Mouse (Mus musculus) gastrocnemius, adult 18-20 months (tissue): ENCODE data around the gene Rnf207. TPM values are rescaled to one million over a fixed set of nuclear protein-coding genes. Genes with fewer than 3 reads are reported as not detected.

Experiments
- DNase-seq: peaks from one replicate; pipeline ENCODE4 v3.0.0; 2021; ENCODE audit warnings: low spot score
- long read RNA-seq, 2 experiments: library from polyadenylated mRNA; stranded (forward); transcript quantifications; one replicate each; pipeline ENCODE4 v2.0.0; 2021
- total RNA-seq, 2 experiments: library from RNA; stranded (reverse); gene quantifications; 2 replicates each; pipeline ENCODE4 v1.2.3; 2021

Rnf207 gene
- total RNA-seq = not detected
- long read RNA-seq, experiment 1 = 0 reads
- long read RNA-seq, experiment 2, partial matches to known transcripts = 0 of 1 reads
- long read RNA-seq, experiment 2, other reads (novel, unspliced or antisense) = 1 of 1 reads

DNA sequence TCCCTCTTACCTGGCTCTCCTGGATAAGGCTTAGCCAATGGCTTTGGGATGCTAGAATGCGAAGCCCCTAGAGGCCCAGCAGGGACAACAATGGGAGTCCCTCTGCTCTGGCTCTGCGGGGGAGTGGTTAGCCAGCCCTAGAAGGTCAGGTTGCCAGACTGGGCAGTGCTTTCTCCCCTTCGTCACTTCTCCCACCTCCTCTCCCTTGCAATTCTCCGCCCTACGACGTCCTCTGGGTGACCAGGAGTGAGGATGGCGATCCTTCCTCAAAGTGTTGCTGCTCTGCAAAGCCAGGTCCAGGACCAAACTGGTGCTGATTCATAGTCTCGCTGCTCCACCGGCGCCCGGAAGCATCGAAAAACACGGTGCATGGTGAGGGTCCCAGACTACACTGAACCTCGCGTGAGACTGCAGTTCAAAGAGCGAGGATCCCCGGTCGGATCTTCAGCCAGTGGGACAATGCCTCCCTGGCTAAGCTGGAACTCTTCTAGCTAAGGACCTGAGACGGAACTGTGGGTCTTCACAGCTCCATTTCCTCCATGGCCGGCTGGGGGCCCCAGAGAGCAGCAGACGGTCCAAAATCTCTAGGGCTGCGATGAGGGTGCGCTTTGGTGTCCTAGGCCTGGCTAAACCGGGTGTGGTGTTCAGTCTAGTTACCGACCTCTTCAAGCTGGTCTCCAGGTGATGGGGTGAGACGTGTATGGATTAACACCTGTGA, at the start of gene Rnf207:
Rnf207 (minus strand) TSS at position 477 of the 718 bp plus-strand sequence.
- DNase-seq = peak; percentile 57

GRCm38 (mm10) chr4:152365228-152365627, 46.4 kb upstream of the Rnf207 start:
- DNase-seq = no peak

DNA sequence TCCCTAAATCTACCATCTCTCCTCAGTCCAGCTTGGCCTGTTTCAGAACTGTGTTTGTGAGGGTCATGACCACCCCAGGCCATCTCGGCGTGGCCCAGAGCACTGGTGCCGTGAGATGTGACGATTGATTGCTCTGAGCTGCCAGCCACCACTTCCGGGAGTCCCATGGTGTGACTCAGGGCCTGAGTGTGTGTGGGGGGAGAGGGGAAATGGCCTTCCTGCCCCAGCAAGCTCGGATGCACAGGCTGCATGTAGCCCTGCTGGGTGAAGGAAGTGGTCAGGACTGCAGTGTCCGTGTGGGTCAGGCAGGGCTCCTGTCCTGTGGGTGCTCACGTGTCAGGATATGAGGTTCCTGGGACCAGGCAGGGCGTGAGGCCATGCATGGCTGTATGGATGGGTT, 43.4 kb upstream of the Rnf207 start:
- no peak for DNase-seq

- no peak for DNase-seq
Measured at GRCm38 (mm10) chr4:152360855-152361254, 42.1 kb upstream of the Rnf207 start.

DNA sequence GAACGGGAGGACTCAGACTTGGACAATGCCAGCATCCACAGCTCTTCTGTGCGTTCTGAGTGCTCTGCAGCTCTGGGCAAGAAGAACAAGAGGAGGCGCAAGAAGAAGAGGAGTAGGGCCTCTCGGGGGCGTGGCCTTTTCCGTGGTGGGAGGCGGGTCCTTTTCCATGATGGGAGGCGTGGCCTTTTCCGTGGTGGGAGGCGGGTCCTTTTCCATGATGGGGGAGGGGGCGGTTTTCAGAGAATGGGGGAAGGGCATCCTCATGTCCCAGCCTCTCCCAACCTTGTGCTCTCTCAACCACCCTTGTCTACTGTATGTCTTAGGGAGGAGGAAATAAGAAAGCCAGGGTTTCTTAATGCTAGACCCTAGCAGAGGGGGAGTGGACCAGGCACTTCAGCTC, 40.9 kb upstream of the Rnf207 start:
- DNase-seq = no peak

GRCm38 (mm10) chr4:152355672-152356071, 36.9 kb upstream of the Rnf207 start:
- DNase-seq = no peak

GRCm38 (mm10) chr4:152353886-152354637, 35.3 kb upstream of the Rnf207 start:
- no peak for DNase-seq

GRCm38 (mm10) chr4:152351422-152352305, 32.9 kb upstream of the Rnf207 start:
- no peak for DNase-seq

GRCm38 (mm10) chr4:152350722-152351421, 32.1 kb upstream of the Rnf207 start:
- no peak for DNase-seq

- no peak for DNase-seq
Measured at GRCm38 (mm10) chr4:152349837-152350381, 31.1 kb upstream of the Rnf207 start.

- peak; percentile 61 for DNase-seq
Measured at GRCm38 (mm10) chr4:152345120-152345889, 26.5 kb upstream of the Rnf207 start.

- DNase-seq = no peak
Measured at GRCm38 (mm10) chr4:152344651-152345050, 25.9 kb upstream of the Rnf207 start.

DNA sequence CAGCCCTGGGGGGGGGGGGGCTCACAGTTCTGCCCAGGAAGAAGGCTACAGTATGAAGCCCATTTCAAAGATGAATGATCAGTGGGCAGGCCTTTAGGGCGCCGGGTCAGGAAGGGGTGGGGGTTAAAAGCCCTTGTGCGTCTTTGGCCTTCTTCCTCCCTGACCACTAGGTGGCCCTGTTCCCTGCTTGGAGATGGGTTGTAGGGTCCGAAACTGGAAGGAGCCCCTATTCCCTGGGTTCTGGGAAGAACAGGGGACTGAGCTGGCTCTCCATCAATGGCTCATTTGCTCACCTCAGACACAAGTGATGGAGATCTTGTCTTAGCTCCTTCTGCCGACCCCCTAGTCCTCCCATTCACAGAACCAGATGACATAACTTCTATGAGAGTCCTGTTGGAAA, 24.5 kb upstream of the Rnf207 start:
- DNase-seq = peak; percentile 29

- no peak for DNase-seq
Measured at GRCm38 (mm10) chr4:152340584-152341284, 21.9 kb upstream of the Rnf207 start.

DNA sequence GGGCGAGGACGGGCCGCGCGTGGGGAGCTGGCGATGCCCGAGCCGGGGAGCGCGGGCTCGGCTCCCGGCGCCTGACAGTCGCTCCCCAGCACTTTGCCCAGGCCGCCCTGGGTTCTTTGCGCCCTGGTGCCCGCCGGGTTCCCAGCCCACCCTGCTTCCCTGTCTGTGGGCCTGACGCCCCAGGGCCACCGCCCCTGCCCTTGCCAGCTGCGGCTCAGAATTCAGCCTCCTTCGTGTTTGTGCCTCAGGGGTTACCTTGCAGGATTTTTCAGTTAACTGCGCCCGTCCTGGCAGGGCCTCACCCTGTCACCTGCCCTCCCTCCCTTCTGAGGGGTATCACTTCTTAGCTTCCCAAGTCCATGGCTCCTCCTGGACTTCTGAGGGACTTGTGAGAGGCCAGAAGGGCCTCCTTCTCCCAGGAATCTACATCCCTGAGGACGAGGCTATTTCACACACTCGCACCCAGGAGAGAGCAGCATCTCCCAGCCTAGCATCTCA, 20.5 kb upstream of the Rnf207 start:
- DNase-seq = no peak

DNA sequence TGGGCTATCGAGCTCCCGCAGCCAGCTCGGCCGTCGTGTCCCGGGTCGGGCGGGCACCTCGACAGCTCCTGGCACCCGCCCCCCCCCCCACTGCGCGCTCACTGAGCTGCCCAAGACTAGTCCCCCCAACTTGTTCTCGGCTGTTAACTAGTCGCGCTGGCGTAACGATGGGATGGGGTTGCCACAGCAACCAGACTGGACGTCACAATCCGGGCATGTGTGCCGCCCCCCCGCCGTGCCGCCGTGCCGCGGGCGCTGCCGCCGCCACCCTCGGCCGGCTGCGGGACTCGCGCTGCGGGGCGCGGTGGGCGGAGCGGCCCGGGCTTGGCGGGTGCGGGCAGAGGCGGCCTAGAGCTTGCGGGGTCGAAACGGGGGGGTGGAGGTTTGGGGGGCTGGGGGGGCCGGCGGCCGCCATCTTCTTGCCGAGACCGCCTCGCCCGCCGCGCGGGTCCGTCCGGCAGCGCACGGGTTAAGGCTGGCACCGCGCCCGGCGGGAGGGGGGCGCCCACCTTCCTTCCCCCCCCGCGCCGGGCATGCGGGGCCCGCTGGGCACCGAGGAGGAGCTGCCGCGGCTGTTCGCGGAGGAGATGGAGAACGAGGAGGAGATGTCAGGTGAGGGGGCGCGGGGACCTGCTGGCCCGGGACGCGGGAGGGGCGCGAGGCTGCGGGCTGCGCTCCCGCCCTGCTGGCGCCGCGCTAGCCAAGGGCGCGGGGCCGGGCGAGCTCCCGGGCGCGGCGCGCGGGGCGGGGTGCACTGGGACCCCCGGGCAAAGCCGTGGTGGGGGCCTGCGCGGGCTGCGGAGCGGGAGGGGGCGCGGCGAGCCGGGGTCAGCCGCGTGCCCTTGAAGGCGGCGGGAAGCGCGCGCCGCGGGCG, 19.9 kb upstream of the Rnf207 start, which contains the start of gene Chd5:
Chd5 (plus strand) TSS at position 233 of the 874 bp plus-strand sequence.
- no peak for DNase-seq

DNA sequence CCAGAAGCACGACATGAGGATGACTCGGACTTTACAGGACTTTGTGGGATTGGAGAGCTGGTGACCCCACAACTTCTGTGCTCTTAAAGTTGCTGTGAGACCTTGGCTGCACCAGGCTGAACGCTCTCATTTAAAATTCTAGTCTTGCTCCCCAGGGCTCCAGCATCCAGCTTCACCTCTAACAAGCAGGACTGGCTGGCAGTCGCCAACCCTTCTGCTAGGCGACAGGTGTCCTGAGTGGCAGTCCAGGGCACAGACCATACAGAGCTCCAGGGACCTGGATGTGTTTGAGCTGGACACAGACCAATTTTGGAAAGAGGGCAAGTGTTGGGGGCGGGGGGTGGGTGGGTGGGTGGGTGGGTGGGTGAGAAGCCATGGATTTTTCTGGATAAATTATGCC, 19.0 kb upstream of the Rnf207 start:
- DNase-seq = no peak

DNA sequence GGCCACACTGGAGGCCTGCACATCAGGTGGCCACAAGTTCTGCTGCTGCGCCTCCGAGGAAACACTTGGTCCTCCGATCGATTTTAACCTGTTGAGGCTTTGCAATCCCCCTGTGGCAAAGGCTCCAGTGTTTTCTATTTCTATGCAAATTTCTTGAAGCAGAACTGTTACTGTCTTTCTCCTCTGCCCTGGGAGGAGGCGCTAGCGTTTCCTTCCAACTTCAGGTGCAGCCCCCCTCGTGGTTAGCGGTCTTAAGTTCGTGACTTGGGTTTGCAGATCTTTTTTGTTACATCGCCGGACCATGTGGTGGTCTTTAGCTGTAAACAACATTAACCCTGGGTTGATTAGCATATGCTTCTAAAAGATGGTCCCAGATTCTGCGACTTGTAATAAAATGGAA, 14.8 kb upstream of the Rnf207 start:
- DNase-seq = no peak
